Mouse (Mus musculus) forebrain, embryonic 10.5 days (tissue): ENCODE measurements around the gene Stx16. TPM values are rescaled to one million over a fixed set of nuclear protein-coding genes. Genes with fewer than 3 reads are reported as not detected.

Source experiments
- DNase-seq: peaks from one replicate; pipeline ENCODE4 v3.0.0-alpha.2; 2017; ENCODE audit warnings: low spot score; ENCODE audit errors: extremely low spot score
- H3K27ac ChIP-seq: fragments of 300-500 bp; sonication (generic); 2 replicates; pipeline ENCODE4 v1.5.1; 2016; ENCODE audit warnings: mild to moderate bottlenecking
- H3K27me3 ChIP-seq: fragments of 300-500 bp; sonication (generic); 2 replicates; pipeline ENCODE4 v1.6.1; 2016; ENCODE audit warnings: mild to moderate bottlenecking; ENCODE audit not compliant: poor library complexity, severe bottlenecking
- H3K36me3 ChIP-seq: fragments of 300-500 bp; sonication (generic); replicated peaks from 2 replicates; pipeline ENCODE4 v1.6.1; 2016; ENCODE audit warnings: mild to moderate bottlenecking, moderate library complexity
- H3K4me1 ChIP-seq: fragments of 300-500 bp; sonication (generic); 2 replicates; pipeline ENCODE4 v1.6.1; 2016
- H3K4me3 ChIP-seq: fragments of 300-500 bp; sonication (generic); 2 replicates; pipeline ENCODE4 v1.5.1; 2016; ENCODE audit warnings: mild to moderate bottlenecking, moderate library complexity
- H3K9me3 ChIP-seq: fragments of 300-500 bp; sonication (generic); 2 replicates; pipeline ENCODE4 v1.6.1; 2016; ENCODE audit warnings: mild to moderate bottlenecking, moderate library complexity
- WGBS: fragments of 180-500 bp; shearing (Covaris S2); methylation state at CpG from one replicate; pipeline ENCODE4 v1.1.7; 2016; 5-methylcytosine and 5-hydroxymethylcytosine counted together
- polyA plus RNA-seq: library from polyadenylated mRNA; unstranded; fragments of >200 nt; fragmentation: Nextera tagmentation; extraction: Ambion mirVana; gene quantifications from 2 replicates; pipeline ENCODE4 v1.2.1, GENCODE M21; 2016

Gene Stx16
- polyA plus RNA-seq, 1 experiment from 2014 or later, result 9.7 TPM

DNA sequence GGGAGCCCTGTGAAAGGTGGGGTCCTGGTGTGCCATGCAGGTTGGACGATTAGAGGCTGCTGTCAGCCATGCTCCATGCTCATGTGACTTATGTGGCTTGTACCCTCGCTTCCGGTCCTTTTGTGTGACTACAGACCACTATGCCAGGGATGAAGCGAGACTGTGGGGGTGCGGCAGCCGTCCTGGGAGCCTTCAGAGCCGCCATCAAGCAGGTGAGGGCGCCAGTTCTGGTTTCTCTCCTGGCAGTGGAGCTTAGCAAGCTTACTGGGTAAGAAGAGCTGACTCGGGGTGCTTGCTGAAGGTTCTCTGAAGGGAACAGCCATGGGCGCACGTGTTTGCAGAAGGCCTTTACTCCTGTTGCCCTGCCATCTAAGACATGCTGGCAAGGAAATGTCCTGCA, 43.2 kb downstream of the Stx16 start:
- WGBS, result 91% methylated on average over 11 of the region's 11 CpGs
- H3K4me3 ChIP-seq, result no peak overlapping the region
- peaks cover 86% of the 10 kb centered on the region for H3K36me3 ChIP-seq
- H3K27ac ChIP-seq, result no peak overlapping the region
- peaks cover 5% of the 10 kb centered on the region; the same call in 1 of the 2 replicates for H3K4me1 ChIP-seq
- H3K9me3 ChIP-seq, result peaks cover 4% of the 10 kb centered on the region; the same call in 1 of the 2 replicates
- H3K27me3 ChIP-seq, result no peaks in the 10 kb centered on the region
- DNase-seq, result no peak

DNA sequence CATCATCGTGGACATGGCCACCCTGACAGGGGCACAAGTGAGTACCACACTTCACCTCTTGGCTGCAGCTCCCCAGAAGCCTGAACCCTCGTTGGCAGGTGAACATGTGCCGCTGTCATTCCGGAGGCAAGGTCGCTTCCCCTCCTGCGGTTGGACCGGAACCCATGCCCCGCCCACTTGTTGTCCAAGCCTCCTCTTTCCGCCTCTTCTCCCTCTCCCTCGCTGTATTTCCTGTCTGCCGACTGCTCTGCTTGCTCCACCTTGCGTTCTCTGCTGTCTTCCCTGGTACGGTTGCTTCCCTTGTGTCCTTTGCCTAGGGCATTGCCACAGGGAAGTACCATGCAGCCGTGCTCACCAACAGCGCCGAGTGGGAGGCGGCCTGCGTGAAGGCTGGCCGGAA, 44.5 kb downstream of the Stx16 start:
- Histone ChIP-seq H3K27ac (no peak overlapping the region), H3K27me3 (no peaks in the 10 kb centered on the region), H3K9me3 (peaks cover 14% of the 10 kb centered on the region), H3K36me3 (peaks cover 86% of the 10 kb centered on the region), H3K4me1 (peaks cover 5% of the 10 kb centered on the region; the same call in 1 of the 2 replicates), H3K4me3 (no peak overlapping the region)
- no peak for DNase-seq
- 94% methylated on average over 19 of the region's 19 CpGs for WGBS

DNA sequence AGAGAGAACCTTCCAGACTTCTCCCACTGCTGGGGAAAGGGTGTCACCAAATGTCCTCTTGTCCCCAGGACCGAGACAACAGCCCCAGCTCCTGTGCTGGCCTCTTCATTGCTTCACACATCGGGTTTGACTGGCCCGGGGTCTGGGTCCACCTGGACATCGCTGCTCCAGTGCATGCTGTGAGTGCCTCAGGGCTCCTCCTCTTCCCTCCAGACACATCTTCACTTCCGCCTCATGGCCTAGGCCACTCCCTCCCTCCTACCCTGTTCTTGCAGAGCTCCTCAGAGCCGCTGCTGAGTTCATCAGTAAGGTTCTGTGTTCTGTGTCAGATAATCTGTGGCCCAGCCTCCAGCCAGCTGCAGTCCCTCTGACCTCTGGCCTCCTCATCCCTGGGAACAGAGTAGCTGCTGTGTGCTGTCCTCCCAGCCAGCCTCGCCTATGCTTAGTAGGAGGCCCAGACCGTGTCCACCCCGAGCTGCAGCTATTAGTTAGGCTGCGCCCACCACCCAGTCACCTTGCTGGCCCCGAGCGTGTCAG, 45.4 kb downstream of the Stx16 start:
- 74% methylated on average over 12 of the region's 12 CpGs for WGBS
- H3K4me1 ChIP-seq, result peaks cover 8% of the 10 kb centered on the region
- peaks cover 85% of the 10 kb centered on the region for H3K36me3 ChIP-seq
- H3K4me3 ChIP-seq, result no peak overlapping the region
- no peak overlapping the region for H3K27ac ChIP-seq
- peaks cover 14% of the 10 kb centered on the region for H3K9me3 ChIP-seq
- DNase-seq, result no peak
- H3K27me3 ChIP-seq, result no peaks in the 10 kb centered on the region

DNA sequence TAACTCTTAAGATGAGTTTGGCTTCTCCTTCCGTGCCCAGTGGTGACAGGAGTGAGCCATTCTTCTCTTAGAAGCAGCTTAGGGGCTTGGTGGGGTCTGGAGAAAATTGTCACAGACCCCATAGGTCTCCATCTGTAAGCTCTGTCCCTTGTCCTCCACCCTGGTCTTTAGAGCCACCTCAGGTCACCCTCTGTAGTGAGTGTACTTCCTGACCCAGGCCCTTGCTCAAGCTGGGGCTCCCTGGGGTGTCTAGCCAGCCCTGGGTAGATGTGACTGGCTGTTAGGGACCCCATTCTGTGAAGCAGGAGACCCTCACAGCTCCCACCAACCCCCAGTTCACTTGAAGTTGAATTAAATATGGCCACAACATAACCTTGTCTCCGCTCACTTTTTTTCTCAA, 46.2 kb downstream of the Stx16 start:
- H3K4me1 ChIP-seq, result peaks cover 17% of the 10 kb centered on the region
- H3K36me3 ChIP-seq, result peaks cover 77% of the 10 kb centered on the region

DNA sequence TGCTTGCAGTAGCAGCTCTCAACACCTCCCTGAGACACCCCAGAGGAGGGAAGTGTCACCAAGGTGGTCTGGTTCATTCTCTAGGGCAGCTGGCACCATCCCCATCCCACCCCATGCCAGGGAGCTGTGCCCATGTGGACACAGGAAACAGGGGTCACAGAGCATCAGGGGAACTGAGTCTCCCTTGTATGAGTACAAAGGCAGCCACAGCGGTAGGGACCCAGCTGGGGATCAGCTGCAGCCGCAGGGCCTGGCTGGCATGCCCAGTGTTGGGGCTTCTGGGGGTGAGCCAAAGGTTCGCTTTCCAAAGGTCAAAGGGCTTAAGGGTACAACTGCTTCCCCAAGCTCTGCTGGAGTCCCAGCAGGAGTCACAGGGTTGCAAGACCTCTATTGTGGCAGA, 47.6 kb downstream of the Stx16 start:
- peak; percentile 12 for DNase-seq
- peaks cover 21% of the 10 kb centered on the region for H3K4me1 ChIP-seq
- H3K4me3 ChIP-seq, result no peak overlapping the region
- peaks cover 67% of the 10 kb centered on the region for H3K36me3 ChIP-seq
- H3K27ac ChIP-seq, result no peak overlapping the region
- H3K9me3 ChIP-seq, result peaks cover 14% of the 10 kb centered on the region
- H3K27me3 ChIP-seq, result no peaks in the 10 kb centered on the region
- 63% methylated on average over 3 of the region's 3 CpGs for WGBS

More for the DNA sequence above, 46.2 kb downstream of the Stx16 start:
- DNase-seq, result no peak
- H3K4me3 ChIP-seq, result no peak overlapping the region
- peaks cover 14% of the 10 kb centered on the region for H3K9me3 ChIP-seq
- H3K27me3 ChIP-seq, result no peaks in the 10 kb centered on the region
- no peak overlapping the region for H3K27ac ChIP-seq
- WGBS, result 89% methylated on average over 2 of the region's 2 CpGs

DNA sequence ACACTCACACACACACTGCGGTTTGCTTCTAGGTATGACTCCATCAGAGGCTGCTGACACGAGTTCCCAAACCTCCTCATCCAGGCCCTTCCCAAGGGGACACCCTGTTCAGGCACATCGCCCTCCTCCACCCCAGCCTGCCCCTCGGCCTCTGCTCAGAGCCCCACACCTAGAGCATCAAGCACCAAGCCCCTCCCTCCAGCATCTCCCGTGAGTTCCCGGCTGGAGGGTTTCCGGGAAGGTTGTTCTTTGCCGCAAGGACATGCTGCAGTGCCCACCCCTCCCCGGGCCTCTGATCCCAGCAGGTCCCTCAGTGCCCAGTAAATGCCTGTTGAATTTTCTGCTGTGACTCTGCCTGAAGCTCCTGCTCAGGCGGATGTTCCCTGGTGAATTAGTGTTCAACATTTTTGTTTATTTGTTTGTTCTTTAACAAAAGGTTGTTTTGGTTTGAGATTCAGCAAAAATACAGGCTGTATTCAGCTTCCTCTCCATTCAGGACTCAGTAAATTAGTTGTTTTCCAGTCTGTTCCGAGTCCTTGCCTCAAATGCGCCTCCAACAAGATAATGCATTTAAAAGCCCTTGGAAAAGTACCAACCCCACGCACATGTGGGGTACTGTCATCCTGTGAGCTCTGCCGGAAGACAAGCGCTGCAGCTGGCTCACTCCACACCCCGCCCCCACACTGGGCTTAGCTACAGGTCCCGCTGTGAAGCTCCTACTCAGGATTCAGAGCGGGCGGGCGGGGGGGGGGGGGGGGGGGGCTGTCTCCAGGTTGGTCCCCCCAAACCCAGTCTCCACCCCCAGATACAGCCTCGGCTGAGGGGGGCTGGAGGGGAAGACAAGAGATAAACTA, 50.6 kb downstream of the Stx16 start:
- Histone ChIP-seq H3K36me3 (peaks cover 37% of the 10 kb centered on the region), H3K27ac (peak overlapping the region; percentile 80), H3K4me1 (peaks cover 21% of the 10 kb centered on the region), H3K4me3 (peak overlapping the region; percentile 39), H3K27me3 (no peaks in the 10 kb centered on the region), H3K9me3 (peaks cover 14% of the 10 kb centered on the region)
- WGBS, result 11% methylated on average over 21 of the region's 21 CpGs
- peak; percentile 38 for DNase-seq

DNA sequence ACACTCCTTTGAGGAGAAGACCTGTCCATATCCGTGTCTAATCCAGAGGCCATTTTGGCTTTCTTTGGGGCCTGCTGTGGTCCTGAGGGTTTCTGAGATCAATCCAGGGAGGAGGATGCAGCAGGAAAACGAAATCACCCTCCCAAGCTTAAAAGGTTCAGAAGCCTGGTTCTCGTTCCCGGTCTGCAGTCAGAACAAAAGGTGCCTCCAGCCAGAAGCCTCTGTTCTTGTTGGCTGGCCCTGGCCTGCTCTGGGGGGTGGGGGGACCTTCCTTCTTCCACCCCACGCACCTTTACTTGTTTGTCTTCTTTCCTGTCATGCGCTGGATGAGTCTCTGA, 51.2 kb downstream of the Stx16 start:
- peak overlapping the region; percentile 80 for H3K27ac ChIP-seq
- peak overlapping the region; percentile 39 for H3K4me3 ChIP-seq
- H3K9me3 ChIP-seq, result peaks cover 14% of the 10 kb centered on the region
- peaks cover 31% of the 10 kb centered on the region for H3K36me3 ChIP-seq
- peak; percentile 12 for DNase-seq
- peaks cover 21% of the 10 kb centered on the region for H3K4me1 ChIP-seq
- H3K27me3 ChIP-seq, result no peaks in the 10 kb centered on the region
- WGBS, result 19% methylated on average over 6 of the region's 6 CpGs

DNA sequence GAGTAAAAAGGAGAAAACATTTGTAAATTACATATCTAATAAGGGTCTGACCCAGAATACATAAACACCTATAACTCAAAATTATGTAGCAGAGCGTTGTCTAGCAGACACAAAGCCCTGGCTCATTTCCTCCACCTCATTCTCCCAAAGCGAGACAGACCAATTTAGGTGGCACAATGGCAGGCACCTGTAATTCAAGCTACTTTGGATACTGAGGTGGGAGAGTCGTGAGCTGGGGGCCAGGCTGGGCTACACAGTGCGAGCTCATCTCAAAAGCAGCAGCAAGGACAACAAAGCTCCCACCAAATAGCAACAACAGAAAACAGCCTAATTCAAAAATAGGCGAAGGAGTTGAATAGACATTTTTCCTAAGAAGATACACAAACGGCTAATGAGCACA, 52.8 kb downstream of the Stx16 start:
- WGBS, result 84% methylated on average over 6 of the region's 6 CpGs
- H3K4me3 ChIP-seq, result no peak overlapping the region
- H3K9me3 ChIP-seq, result peaks cover 14% of the 10 kb centered on the region
- H3K36me3 ChIP-seq, result peaks cover 15% of the 10 kb centered on the region
- no peak for DNase-seq
- peaks cover 17% of the 10 kb centered on the region for H3K4me1 ChIP-seq
- no peaks in the 10 kb centered on the region for H3K27me3 ChIP-seq
- no peak overlapping the region for H3K27ac ChIP-seq

DNA sequence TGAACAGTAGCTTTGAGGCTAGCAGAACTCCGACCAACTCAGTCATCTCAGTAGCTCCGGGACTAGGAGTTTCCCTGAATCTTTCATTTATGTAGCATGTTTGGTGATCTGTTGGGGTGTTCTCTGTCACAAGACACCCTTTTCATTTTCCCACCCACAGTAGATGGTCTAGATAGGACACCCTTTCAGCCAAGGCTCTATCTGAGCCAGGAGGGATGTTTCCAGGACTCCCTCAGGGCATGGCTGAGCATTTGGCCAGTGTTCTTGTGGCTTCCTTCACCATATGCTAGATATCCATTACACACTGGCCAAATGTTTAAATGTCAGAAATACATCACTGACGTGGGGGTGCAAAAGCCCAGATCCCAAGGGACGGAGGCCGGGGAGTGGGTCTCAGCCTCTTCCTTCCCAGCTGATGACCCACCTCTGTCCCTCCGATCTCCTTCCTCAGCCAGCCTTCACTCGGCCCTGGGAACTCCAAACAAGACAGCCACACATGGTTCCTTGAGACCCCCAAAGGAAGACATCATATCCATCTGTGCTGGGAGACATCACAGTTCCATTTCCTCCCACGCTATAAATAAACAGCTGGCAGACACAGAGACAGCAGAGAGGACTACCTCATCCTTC, 54.5 kb downstream of the Stx16 start:
- 92% methylated on average over 8 of the region's 8 CpGs for WGBS
- H3K9me3 ChIP-seq, result no peaks in the 10 kb centered on the region

DNA sequence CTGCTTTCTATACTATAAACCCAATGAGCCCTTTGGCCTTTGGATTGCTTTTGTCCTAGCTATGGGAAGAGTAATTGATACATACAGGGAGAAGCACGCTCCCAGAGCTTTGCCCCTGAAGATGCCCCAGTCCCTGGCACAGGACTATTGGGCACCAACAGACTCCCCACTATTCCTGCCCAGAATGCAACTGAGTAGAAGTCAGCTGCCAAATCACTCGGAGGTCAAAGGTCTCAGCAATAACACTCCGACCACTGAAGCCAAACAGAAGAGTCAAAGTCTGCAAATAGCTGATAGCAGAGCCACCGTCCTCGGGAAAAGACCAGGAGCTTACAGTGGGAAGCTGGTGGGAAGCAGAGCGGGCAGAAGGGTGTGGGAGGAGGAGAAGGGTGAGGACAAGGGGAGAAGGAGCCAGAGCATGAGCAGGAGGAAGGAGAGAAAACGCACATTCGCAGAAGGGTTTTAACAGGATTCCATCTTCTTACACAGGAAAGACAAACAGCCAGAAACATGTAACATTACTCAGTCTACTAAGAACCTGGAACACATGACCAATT, 56.4 kb downstream of the Stx16 start:
- Histone ChIP-seq H3K4me3 (no peak overlapping the region), H3K27ac (no peak overlapping the region), H3K4me1 (peaks cover 3% of the 10 kb centered on the region), H3K27me3 (no peaks in the 10 kb centered on the region), H3K9me3 (no peaks in the 10 kb centered on the region), H3K36me3 (no peaks in the 10 kb centered on the region)
- no peak for DNase-seq
- WGBS, result 87% methylated on average over 8 of the region's 8 CpGs

More for the DNA sequence above, 54.5 kb downstream of the Stx16 start:
- H3K27me3 ChIP-seq, result no peaks in the 10 kb centered on the region
- H3K4me3 ChIP-seq, result no peak overlapping the region
- H3K4me1 ChIP-seq, result peaks cover 16% of the 10 kb centered on the region
- DNase-seq, result no peak
- no peaks in the 10 kb centered on the region for H3K36me3 ChIP-seq
- no peak overlapping the region for H3K27ac ChIP-seq
